Mouse (Mus musculus) CD8-positive naive resting alpha-beta T cell, adult 2 months (primary cell): ENCODE results near the gene Inppl1.

Experiments
- DNase-seq, 2 experiments: peaks; one replicate each; pipeline ENCODE4 v3.0.0; 2022; ENCODE audit warnings: low read depth in 2 of 2, low spot score in 2 of 2

The Inppl1 gene

DNA sequence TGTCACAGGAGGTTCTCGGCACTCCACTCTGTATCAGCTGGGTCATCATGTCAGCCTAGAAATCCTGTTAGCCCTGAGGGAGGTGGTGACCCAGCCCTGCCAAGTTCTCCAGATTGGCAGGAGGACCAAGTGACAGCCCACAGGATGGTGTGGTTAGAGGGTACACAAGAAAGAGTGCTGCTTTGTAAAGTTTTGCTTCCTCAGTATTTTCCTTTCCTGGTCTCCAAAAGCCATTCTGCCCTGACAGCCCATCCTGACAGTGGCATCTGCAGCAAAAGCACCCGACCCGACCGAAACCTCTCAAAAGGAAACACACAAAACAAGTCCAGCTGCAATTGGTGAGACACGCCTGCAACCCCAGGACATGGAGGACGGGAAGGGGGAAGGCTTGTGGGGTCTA, 6.2 kb upstream of the Inppl1 start:
- no peak for DNase-seq

DNA sequence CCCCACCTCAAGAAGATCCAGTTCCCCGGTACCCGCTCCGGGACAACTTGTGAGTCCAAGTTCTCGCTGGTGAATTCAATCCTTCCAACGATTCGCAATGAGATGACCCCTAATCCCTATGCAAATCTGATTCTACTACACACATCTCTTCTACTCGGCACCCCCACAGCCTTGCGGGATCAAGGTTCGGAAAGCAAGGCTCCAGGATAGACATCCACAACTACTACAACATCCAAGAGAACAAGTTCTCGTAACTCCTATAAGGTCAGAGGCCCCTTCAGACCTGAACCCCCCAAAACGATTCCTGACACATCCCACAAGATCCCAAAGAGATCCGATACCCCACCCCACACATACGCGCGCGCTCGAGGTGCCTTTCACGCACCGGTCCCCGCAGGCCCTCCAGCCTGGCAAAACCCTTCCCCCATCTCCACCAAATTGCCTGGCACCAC, 849 bp downstream of the Inppl1 start:
- DNase-seq: peak in 1 of 2 experiments; percentile 8

DNA sequence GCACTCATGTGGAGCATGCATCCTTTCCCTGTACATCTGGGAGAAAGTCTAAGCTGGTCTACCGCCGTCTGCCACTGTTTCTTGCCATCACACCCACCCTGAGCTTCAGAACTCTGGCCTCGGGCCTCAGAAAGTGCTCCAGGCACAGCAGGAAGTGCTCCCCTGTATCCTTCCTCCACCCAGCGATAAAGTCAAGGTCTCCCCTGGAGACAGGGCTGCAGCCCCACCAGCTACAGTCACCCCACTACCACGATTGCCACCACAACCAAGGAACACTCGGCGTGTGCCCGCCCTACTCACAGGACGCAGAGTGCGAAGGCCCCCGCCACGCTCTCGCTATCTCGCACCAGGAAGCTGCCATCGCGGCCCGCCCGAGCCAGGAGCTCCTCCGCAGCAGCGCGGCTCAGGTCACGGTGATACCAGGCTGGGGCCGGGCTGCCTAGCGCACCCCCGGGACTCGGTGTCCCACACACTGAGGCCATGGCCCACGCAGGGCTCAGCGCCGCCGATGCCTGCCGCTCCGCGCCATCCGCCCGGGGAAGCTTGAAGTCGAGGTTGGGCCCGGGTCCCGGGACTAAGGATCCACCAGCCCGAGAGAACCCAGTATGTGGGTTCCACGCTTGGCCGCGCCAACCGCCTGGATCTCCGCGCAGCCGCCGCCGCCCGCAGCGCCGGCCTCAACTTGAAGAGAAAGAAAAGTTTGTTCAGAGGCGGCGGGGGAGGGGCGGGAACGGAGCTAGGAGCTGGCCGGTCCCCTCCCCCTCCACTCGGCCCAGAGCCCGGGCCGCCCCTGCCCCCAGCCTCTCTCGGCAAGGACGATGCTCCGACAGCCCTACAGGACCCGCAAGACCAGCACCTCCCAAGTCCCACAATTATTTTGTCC, 1.5 kb downstream of the Inppl1 start:
- DNase-seq: peak; percentile 46 to 50

DNA sequence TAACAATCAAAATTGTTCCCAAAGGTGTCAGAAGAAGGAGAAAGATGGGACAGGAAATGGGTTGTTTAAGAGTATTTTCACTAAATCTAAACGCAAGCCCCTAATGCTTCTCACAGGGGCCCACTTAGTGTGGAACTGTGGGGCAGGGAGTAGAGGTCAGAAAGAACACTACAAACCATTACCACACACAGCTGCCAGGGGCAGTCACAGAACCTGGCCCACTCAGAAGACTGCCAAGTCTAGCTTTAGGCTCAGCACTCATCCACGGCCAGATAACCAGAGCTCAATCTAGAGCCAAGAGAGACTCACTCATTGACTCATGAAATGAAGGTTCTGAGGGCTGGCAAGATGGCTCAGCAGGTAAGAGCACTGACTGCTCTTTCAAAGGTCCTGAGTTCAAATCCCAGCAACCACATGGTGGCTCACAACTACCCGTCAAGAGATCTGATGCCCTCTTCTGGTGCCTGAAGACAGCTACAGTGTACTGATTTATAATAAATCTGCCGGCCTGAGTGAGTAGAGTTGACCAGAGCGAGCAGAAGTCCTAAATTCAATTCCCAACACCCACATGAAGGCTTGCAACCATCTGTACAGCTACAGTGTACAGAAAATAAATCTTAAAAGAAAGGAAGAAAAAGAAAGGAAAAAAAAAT, 2.4 kb downstream of the Inppl1 start:
- no peak for DNase-seq

DNA sequence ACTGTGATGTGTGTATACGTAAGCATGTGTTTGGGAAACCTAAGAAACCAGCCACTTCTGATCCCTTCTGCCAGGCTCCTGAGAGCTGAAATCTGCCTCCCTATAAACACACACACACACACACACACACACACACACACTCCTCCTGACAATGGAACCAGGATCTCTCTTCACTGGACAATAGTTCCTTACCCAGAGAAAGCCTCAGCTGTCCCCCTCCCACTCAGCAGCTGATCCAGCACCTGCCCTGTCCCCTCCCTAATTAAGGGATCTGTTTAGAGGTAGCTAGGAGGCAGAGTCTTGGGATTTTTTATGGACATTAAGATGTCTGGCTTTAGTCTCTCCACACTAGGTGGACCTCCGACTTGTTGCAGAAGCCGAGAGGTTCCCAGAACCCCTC, 3.1 kb downstream of the Inppl1 start:
- no peak for DNase-seq

- no peak for DNase-seq
Observed at GRCm38 (mm10) chr7:101833916-101834584, 4.0 kb downstream of the Inppl1 start.

GRCm38 (mm10) chr7:101833352-101833751, 4.7 kb downstream of the Inppl1 start:
- no peak for DNase-seq

DNA sequence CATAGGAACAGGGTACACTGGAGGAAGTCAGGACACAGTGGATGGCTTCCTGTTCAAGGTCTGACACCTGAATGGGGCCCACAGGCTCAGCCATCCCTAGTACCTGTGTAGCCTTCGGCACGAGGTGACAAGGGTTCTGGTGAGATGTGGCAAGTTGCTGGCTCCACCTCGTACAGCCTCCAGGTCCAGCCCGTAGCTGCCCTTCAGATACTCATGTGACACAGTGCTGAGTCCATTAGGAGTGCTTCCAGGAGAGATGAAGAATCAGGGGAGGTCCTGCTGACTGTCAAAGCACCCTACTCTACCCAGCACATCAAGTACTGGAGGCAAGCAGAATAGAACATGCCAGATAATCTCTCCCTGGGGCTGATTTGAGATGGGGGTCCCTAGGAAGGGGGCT, 5.7 kb downstream of the Inppl1 start:
- DNase-seq: no peak

- DNase-seq: no peak
Observed at GRCm38 (mm10) chr7:101831437-101831836, 6.6 kb downstream of the Inppl1 start.

- no peak for DNase-seq
Observed at GRCm38 (mm10) chr7:101830373-101830772, 7.7 kb downstream of the Inppl1 start.

- DNase-seq: no peak
Observed at GRCm38 (mm10) chr7:101823758-101824630, 14.0 kb downstream of the Inppl1 start.

DNA sequence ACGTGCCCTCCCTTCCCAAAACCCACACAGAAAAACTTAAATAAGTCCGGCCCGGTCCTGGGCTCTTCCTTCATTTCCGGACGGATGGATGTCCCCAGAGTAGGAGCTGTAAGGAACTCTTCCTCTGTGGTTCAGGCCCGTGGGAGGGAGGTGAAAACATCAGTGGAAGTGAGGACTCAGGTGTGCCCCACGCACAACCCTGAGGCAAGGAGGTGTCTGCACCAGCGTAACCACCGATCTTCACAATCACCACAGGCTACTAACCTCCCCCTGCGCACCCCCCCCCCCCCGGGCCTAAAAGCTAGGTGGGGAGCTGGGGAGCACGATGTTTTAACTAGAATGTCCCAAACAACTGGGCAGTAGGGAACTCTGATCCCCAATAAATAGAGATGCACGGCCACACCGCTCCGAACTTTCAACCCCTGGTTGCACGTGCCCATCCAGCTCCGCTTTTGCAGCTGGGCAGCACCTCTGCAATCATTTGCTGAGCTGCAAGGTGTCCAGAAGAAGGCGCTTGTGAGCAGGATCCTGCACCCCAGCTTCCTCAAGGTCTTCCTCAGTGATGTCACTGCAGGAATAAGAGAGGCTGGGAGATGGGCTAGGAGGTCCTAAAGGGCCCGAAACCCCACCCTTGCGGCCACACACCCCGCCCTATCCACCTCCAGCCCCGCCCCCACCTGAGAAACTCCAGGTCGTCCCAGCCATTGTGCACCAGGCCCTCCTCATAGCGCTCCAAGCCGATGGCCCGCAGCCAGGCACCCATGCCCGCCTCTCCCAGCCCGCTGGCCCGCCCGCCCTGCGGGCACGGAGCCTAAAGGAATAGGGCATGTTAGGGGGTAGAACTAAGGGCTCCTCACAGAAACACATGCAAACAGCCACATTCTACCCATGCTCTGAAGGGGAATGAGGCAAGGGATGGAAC, 14.9 kb downstream of the Inppl1 start:
- no peak for DNase-seq

DNA sequence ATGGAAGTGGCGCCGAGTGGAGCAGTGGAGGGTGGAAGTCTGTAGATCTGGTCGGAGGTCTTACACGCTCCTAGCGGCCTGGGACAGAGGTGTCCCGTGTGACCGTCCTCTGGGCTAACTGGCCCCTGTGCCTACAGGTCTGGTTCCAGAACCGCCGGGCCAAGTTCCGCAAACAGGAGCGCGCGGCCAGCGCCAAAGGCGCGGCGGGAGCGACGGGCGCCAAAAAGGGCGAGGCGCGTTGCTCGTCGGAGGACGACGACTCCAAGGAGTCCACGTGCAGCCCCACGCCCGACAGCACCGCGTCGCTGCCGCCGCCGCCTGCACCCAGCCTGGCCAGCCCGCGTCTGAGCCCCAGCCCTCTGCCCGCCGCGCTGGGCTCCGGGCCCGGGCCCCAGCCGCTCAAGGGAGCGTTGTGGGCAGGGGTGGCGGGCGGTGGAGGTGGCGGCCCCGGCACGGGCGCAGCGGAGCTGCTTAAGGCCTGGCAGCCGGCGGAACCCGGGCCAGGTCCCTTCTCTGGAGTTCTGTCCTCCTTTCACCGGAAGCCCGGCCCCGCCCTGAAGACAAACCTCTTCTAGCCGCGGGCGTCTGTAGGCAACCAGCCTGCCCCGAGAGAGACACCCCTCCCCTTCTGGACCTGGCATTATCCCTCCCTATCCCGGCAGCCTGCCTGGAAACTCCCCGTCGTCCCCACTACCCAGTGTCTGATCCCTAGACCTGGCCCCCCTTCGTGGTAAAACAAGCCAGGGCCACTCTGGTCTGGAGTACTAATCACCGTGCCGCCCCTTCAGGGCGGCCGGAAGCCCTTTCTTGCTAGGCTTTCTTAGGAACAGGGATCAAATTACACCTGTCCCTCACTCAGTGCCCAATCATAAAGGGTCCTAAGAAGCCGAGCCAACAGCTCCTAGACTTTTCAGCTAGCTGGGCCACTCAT, 16.2 kb downstream of the Inppl1 start:
- DNase-seq: no peak

DNA sequence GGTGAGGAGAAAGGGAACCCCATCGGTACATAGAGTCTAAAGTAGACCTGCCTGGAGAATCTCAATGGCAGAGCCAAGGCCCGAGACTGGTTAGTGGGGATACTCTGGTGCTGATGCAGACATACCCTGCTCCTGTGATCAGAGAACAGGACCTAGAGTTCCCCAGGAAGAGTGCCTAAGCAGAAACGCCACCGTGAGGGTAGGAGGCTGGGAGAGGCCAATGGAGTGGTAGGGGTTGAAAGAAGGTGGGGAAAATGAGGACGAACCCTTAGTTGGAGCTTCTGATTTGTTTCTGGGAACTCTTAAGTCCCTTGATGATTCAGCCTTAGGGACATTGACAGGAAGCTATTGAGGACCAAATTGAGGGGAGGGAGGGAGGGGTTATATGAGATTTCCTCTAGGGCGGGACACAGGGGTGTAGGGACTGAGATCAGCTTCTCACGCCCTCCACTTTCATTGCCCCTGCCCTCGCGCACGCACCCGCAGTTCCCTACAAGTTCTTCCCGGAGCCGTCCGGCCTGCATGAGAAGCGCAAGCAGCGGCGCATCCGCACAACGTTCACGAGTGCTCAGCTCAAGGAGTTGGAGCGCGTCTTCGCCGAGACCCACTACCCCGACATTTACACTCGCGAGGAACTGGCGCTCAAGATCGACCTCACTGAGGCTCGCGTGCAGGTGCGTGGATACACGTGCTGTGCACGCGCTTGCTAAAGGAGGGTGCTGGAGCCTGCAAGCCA, 17.6 kb downstream of the Inppl1 start:
- no peak for DNase-seq

GRCm38 (mm10) chr7:101817861-101818401, 20.1 kb downstream of the Inppl1 start, which contains the start of gene Phox2a:
TSS of gene Phox2a (plus strand) at chr7:101818313.
- no peak for DNase-seq

- DNase-seq: no peak
Observed at GRCm38 (mm10) chr7:101777053-101777452, 61.0 kb downstream of the Inppl1 start.

DNA sequence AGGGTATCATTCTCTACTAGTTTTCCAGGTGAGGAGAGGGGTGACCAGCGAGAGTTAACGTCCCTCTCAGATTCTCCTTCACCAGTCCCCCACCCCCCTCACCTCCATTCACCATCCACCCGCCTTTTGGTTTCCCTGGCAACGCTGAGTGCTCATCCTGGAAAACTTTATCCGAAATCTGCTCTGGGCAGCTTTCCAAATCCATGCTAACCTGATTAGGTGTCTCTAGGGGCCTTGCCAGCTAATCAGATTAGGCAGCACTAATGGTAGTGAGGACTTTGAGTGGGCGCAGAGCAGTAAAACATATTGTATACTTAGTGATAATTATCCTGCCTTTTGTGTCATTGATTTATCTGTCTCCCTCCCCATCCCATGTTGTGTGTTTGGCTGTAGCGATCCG, 65.3 kb downstream of the Inppl1 start:
- DNase-seq: no peak
